Mouse (Mus musculus) heart, postnatal 0 days (tissue): ENCODE measurements around the gene Ncs1. TPM values are rescaled to one million over a fixed set of nuclear protein-coding genes. Genes with fewer than 3 reads are reported as not detected.

Experiments used
- ATAC-seq: fragments of 200-750 bp; cut with Nextera tagmentation; 2 replicates; pipeline ENCODE4 v1.8.0; 2017; ENCODE audit warnings: low read depth, moderate number of reproducible peaks, moderate library complexity; ENCODE audit not compliant: insufficient read depth
- DNase-seq: peaks from one replicate; pipeline ENCODE4 v3.0.0-alpha.2; 2016; ENCODE audit warnings: low spot score
- H3K27ac ChIP-seq: fragments of 300-500 bp; sonication (generic); 2 replicates; pipeline ENCODE4 v1.5.1; 2014; ENCODE audit warnings: low read depth, mild to moderate bottlenecking
- H3K27me3 ChIP-seq: fragments of 300-500 bp; sonication (generic); 2 replicates; pipeline ENCODE4 v1.6.1; 2014; ENCODE audit warnings: low read length, mixed read lengths; ENCODE audit not compliant: control insufficient read depth, insufficient read depth
- H3K36me3 ChIP-seq: fragments of 300-500 bp; sonication (generic); replicated peaks from 2 replicates; pipeline ENCODE4 v1.6.1; 2014; ENCODE audit warnings: low read length, mixed read lengths; ENCODE audit not compliant: control insufficient read depth, insufficient read depth
- H3K4me1 ChIP-seq: fragments of 300-500 bp; sonication (generic); 2 replicates; pipeline ENCODE4 v1.6.1; 2014; ENCODE audit warnings: antibody characterized with exemption; ENCODE audit not compliant: control insufficient read depth, insufficient read depth
- H3K4me2 ChIP-seq: fragments of 300-500 bp; sonication (generic); 2 replicates; pipeline ENCODE4 v1.6.1; 2014; ENCODE audit warnings: low read depth, mild to moderate bottlenecking, low read length, moderate library complexity
- H3K4me3 ChIP-seq: fragments of 300-500 bp; sonication (generic); 2 replicates; pipeline ENCODE4 v1.5.1; 2014; ENCODE audit warnings: low read depth, low read length
- H3K9ac ChIP-seq: fragments of 300-500 bp; sonication (generic); replicated peaks from 2 replicates; pipeline ENCODE4 v1.6.1; 2014; ENCODE audit warnings: low read depth, low read length, mixed read lengths
- H3K9me3 ChIP-seq: fragments of 300-500 bp; sonication (generic); replicated peaks from 2 replicates; pipeline ENCODE4 v1.6.1; 2016; ENCODE audit warnings: low read length; ENCODE audit not compliant: control insufficient read depth
- CTCF ChIP-seq: IDR thresholded peaks from 2 replicates; pipeline ENCODE4 v1.5.1; 2016; ENCODE audit warnings: antibody characterized with exemption, control low read depth, low read depth
- EP300 ChIP-seq: IDR thresholded peaks from 2 replicates; pipeline ENCODE4 v1.6.1; 2016; ENCODE audit warnings: antibody characterized with exemption, low read depth
- WGBS: fragments of 180-500 bp; shearing (Covaris S2); extraction: QIAGEN DNeasy Blood & Tissue Kit; methylation state at CpG from one replicate; pipeline ENCODE4 v1.1.7; 2014; 5-methylcytosine and 5-hydroxymethylcytosine counted together
- polyA plus RNA-seq: library from polyadenylated mRNA; unstranded; fragments of >200 nt; fragmentation: Nextera tagmentation; extraction: Ambion mirVana; gene quantifications from 2 replicates; pipeline ENCODE4 v1.2.1, GENCODE M21; 2015
- total RNA-seq: library from RNA; depleted of rRNA; stranded (reverse); fragments of >200 nt; gene quantifications from 2 replicates; pipeline ENCODE4 v1.2.3, GENCODE M21; 2014; ENCODE audit warnings: low replicate concordance

The Ncs1 gene
- total and polyA plus RNA-seq, 2 experiments from 2014 or later, result 18.6 to 31.4 TPM

DNA sequence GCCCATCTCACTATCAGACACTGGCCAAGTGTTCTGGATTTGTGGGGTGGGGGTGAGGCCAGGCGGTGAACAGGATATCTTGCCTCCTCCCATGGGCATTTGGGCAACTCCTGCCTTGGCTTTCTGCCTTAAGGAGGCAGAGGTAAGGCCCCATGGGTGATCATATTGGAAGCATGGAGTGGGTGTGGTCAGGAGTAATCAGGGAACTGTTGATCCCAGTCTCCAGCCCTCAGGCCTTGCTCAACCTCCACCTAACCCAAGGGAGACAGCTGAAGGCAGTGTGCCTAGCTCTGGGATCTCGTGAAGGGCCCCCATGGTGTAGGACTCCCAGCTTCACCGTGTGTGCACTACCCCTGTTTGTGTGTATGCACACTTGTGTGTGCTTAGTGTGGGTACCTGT is 9.2 kb downstream of the Ncs1 start:
- 83% methylated on average over 3 of the region's 3 CpGs for WGBS
- H3K4me1 ChIP-seq, result peaks cover 51% of the 10 kb centered on the region
- no peaks in the 10 kb centered on the region for H3K36me3 ChIP-seq
- H3K4me2 ChIP-seq, result no peak overlapping the region
- H3K9me3 ChIP-seq, result no peaks in the 10 kb centered on the region
- H3K4me3 ChIP-seq, result no peak overlapping the region
- TF ChIP-seq CTCF (no peak), EP300 (no peak)
- no peaks in the 10 kb centered on the region for H3K27me3 ChIP-seq
- no peak for ATAC-seq
- H3K27ac ChIP-seq, result peak overlapping the region; percentile 93
- no peak overlapping the region for H3K9ac ChIP-seq
- DNase-seq, result no peak

DNA sequence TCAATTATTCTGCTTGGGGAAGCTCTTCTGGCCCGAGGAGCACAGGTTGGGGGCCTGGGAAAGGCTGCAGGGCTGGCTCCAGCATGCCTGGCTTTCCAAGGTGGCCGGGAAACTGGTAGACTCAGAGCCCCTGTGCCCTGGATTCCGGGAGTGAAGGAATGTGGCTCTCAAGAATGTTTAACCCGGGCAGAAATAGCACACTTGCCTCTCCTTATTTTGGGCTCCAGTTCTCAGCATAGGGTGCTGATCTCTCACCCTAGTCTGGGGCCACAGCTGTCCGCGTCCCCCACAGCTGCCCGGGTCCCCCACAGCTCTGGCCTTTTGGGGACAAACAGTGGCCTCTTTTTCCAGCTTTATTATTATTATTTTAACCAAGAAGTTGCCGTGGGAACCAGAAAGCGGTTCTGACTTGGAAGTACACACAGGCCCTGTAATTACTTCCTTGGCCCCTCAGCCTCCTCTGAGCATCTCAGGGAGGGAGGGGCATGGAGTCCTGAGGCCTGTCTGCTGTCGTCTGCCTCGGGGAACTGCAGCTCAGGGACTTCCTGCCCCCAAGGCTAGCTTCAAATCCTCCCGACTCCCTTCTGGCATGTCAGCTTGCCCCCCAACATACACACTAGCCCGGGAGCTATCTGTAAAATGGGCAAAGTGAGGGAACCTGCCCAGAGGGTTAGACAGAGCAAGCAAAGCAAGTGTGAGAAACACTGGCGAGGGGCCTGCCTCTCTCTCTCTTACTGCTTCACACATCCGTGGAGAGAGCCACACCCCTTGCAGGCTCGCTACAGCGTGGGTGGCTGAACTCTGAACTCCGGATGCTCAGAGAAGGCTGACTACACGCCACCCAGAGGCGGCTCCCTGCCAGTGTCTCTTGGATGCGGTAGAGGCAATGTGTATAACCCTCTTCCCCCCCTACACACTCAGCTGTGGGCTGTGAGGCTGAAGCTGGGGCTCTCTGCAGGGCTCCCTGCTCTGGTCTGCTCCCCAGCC is 10.6 kb downstream of the Ncs1 start:
- H3K36me3 ChIP-seq, result no peaks in the 10 kb centered on the region
- peak overlapping the region; percentile 93 for H3K27ac ChIP-seq
- H3K9me3 ChIP-seq, result no peaks in the 10 kb centered on the region
- H3K4me2 ChIP-seq, result peak overlapping the region; percentile 51
- peak; percentile 78 for DNase-seq
- ATAC-seq, result peak; percentile 60
- H3K4me3 ChIP-seq, result no peak overlapping the region
- H3K4me1 ChIP-seq, result peaks cover 58% of the 10 kb centered on the region
- no peaks in the 10 kb centered on the region for H3K27me3 ChIP-seq
- peak overlapping the region; percentile 39; the same call in 1 of the 2 replicates for H3K9ac ChIP-seq
- TF ChIP-seq CTCF (peak; percentile 49), EP300 (no peak)
- WGBS, result 15% methylated on average over 21 of the region's 21 CpGs

DNA sequence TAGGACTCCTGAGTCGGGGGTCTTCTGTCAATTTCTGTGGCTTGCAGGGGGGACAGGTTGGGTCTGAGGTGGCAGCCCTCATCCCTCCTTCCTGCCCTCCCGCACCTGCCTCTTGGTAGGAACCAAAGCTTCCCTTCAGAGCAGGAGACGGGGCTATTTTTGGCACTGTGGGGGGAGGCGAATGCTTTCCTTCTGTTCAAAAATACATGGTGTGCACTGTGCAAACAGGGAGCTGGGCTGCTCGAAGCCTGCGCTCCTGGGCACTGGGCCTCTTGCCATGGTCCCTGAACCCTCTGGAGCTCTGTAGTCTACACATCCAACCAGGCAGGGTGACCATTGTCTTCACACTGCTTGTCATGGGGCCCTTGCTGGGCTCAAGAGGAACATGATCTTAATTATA is 11.5 kb downstream of the Ncs1 start:
- Histone ChIP-seq H3K27ac (peak overlapping the region; percentile 93), H3K4me1 (peaks cover 59% of the 10 kb centered on the region), H3K4me2 (peak overlapping the region; percentile 51), H3K9me3 (no peaks in the 10 kb centered on the region), H3K36me3 (no peaks in the 10 kb centered on the region), H3K27me3 (no peaks in the 10 kb centered on the region), H3K9ac (0 out of 2 replicates have a peak overlapping the region, but pooled peaks have one; percentile 20), H3K4me3 (no peak overlapping the region)
- ATAC-seq (peak; percentile 32; the same call in 1 of the 2 replicates), DNase-seq (no peak)
- 25% methylated on average over 6 of the region's 6 CpGs for WGBS
- TF ChIP-seq EP300, result no peak
- no peak for TF ChIP-seq CTCF

DNA sequence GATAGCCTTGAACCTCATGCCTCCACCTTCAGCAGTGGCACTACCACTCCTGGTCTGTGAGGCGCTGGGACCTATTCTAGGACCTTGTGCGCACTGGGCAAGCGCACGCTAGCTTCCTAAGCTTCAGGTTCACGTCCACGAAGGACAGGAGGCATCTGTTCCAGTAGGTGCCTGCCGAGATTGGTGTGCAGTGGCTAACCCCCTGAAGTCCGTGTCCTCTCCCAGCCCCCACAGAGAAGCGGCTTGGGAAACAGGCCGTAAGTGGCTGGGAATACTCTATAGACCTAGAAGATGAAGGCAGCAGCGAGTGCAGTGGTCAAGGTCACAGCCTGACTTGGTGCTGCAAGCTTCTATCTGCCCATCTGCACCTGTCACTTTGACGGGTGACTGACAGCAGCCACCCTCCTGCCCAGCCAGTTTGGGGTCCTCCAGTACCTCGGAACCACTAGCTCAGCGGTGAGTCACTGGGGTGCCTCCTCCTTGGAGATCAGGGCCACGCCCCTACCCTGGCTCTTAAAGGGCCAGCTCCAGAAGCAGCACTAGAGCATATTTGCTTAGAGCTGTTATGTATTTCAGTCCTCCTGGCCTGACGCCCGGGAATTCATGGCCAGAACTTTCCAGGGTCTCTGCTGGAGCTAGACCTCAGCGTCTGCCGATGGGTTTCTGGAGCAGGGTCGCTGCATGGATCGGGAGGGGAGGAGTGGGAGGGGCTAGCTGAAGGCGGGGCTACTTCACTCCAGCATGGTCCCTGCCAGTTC is 13.2 kb downstream of the Ncs1 start:
- peak overlapping the region; percentile 52 for H3K9ac ChIP-seq
- no peaks in the 10 kb centered on the region for H3K36me3 ChIP-seq
- peaks cover 72% of the 10 kb centered on the region for H3K4me1 ChIP-seq
- peak overlapping the region; percentile 93 for H3K27ac ChIP-seq
- H3K4me2 ChIP-seq, result peak overlapping the region; percentile 78
- DNase-seq, result peak; percentile 89
- TF ChIP-seq EP300 (no peak), CTCF (no peak)
- no peaks in the 10 kb centered on the region for H3K9me3 ChIP-seq
- ATAC-seq, result peak; percentile 77
- peak overlapping the region; percentile 52 for H3K4me3 ChIP-seq
- 10% methylated on average over 22 of the region's 22 CpGs for WGBS
- no peaks in the 10 kb centered on the region for H3K27me3 ChIP-seq

DNA sequence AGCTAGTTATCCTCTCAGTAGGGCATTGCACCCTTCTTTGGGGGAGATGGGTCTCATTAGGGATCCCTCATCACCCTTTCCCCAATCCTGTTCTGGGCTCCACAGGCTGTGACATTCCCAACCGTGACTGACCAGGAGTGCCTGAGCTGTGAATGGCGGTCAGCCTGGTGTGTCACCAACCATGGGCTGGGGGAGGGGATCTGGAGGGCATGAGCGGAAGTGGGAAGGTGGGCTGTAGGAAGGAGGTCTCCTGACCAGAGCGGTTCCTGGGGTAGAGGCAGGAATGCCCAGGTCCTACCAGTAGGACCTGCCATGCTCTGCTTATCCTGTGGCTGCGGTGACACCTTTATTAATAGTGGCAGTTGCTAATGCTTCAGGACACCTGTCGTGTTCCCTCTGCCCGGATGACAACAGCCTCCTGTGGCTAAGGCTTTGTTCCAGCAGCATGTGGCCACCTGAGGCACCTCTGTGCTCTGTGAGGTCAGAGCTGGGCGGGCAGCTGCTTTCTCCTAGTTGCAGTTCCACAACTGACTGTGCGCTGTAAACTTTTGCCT is 13.8 kb downstream of the Ncs1 start:
- Histone ChIP-seq H3K27me3 (no peaks in the 10 kb centered on the region), H3K4me3 (peak overlapping the region; percentile 52), H3K4me1 (peaks cover 78% of the 10 kb centered on the region), H3K27ac (peak overlapping the region; percentile 93), H3K4me2 (peak overlapping the region; percentile 78), H3K9ac (peak overlapping the region; percentile 52), H3K36me3 (no peaks in the 10 kb centered on the region), H3K9me3 (no peaks in the 10 kb centered on the region)
- ATAC-seq (peak; percentile 4; the same call in 1 of the 2 replicates), DNase-seq (no peak)
- WGBS, result 32% methylated on average over 9 of the region's 9 CpGs
- TF ChIP-seq EP300 (no peak), CTCF (no peak)
